Mouse (Mus musculus): Measurements from ENCODE around the gene Acan. TPM values are rescaled to one million over a fixed set of nuclear protein-coding genes. Genes with fewer than 3 reads are reported as not detected.

Acan gene
- not detected in 2 replicates for polyA plus RNA-seq (2012; rRNA removed)

GRCm38 (mm10) chr7:79053383-79053889 is at the start of gene Acan:
TSS of gene Acan (plus strand) at chr7:79053483.
- H3K27ac ChIP-seq (ENCODE audit: insufficient read depth, low read depth, low read length): no peak within 1 kb of the TSS
- H3K27me3 ChIP-seq (replicated peaks; ENCODE audit: control insufficient read depth, insufficient read depth, low read length): no peaks in the 10 kb centered on the region; the same call in 1 of the 2 replicates
- no peak for DNase-seq
- H3K4me3 ChIP-seq (ENCODE audit: insufficient read depth, low read depth, low read length): no peak within 1 kb of the TSS
- TF ChIP-seq CTCF (conservative IDR thresholded peaks at IDR 0.05; ENCODE audit: insufficient read depth, insufficient read length, low read depth, low read length): no peak
- no peak for TF ChIP-seq POLR2A (IDR thresholded peaks at IDR 0.05; ENCODE audit: low read depth, low read length)
- WGBS: 1% methylated on average over 23 of the region's 23 CpGs
- H3K36me3 ChIP-seq (ENCODE audit: control insufficient read depth, insufficient read depth, low read length): no peaks in the 10 kb centered on the region
- no peaks in the 10 kb centered on the region for H3K4me1 ChIP-seq (ENCODE audit: control insufficient read depth, insufficient read depth, low read length)

- no peaks in the 10 kb centered on the region for H3K4me1 ChIP-seq (ENCODE audit: control insufficient read depth, insufficient read depth, low read length)
- H3K4me3 ChIP-seq (ENCODE audit: insufficient read depth, low read depth, low read length): no peak overlapping the region
- TF ChIP-seq CTCF (conservative IDR thresholded peaks at IDR 0.05; ENCODE audit: insufficient read depth, insufficient read length, low read depth, low read length) (no peak), POLR2A (IDR thresholded peaks at IDR 0.05; ENCODE audit: low read depth, low read length) (no peak)
- DNase-seq: no peak
- WGBS: 70% methylated on average over 9 of the region's 9 CpGs
- no peaks in the 10 kb centered on the region for H3K36me3 ChIP-seq (ENCODE audit: control insufficient read depth, insufficient read depth, low read length)
- H3K27ac ChIP-seq (ENCODE audit: insufficient read depth, low read depth, low read length): no peak overlapping the region
- H3K27me3 ChIP-seq (replicated peaks; ENCODE audit: control insufficient read depth, insufficient read depth, low read length): no peaks in the 10 kb centered on the region; the same call in 1 of the 2 replicates
These were observed 31.9 kb upstream of the Acan start for GRCm38 (mm10) chr7:79021293-79021905.

DNA sequence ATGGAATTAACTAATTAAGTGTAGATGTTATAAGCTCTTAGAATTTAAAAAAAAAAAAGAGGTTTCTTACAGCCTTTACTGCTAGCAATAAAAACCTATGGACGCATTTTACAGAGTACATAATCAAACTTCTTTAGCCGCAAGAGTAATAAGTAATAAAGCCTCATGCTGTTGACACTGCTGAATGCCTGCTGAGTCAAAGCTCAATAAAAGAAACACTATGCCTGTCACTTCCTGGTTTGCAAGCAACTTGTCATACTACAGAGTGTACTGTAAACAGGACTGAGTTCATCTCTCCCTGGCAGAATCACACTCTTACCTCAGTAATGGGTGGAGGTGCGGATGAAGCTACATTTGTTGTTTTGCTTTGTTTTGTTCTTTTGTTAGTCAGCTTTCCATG is 24.1 kb upstream of the Acan start:
- TF ChIP-seq POLR2A (IDR thresholded peaks at IDR 0.05; ENCODE audit: low read depth, low read length): no peak
- TF ChIP-seq CTCF (conservative IDR thresholded peaks at IDR 0.05; ENCODE audit: insufficient read depth, insufficient read length, low read depth, low read length): no peak
- Histone ChIP-seq H3K27me3 (replicated peaks; ENCODE audit: control insufficient read depth, insufficient read depth, low read length) (no peaks in the 10 kb centered on the region; the same call in 1 of the 2 replicates), H3K36me3 (ENCODE audit: control insufficient read depth, insufficient read depth, low read length) (no peaks in the 10 kb centered on the region), H3K27ac (ENCODE audit: insufficient read depth, low read depth, low read length) (no peak overlapping the region), H3K4me3 (ENCODE audit: insufficient read depth, low read depth, low read length) (no peak overlapping the region), H3K4me1 (ENCODE audit: control insufficient read depth, insufficient read depth, low read length) (no peaks in the 10 kb centered on the region)
- WGBS: 84% methylated on average over 3 of the region's 3 CpGs
- DNase-seq: no peak

DNA sequence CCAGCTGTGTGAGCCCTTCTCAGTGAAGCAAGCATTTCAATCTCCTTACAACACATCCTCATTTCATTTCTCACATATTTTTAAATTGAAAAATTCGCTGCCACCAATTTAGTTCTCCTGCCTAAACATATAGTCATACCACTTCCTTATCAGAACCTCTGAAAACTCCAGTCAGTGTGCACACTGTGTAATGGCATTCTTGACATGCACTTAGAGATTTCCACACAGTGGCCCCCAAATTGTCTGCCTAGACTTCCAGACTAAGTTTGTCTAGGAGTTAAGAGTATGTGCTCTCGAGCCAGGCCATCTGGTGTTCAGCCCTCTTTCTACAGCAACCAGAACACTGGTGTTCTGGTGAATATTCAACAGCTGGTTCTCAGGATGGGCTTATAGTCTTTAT is 19.5 kb upstream of the Acan start:
- DNase-seq: no peak
- TF ChIP-seq POLR2A (IDR thresholded peaks at IDR 0.05; ENCODE audit: low read depth, low read length): no peak
- no peak for TF ChIP-seq CTCF (conservative IDR thresholded peaks at IDR 0.05; ENCODE audit: insufficient read depth, insufficient read length, low read depth, low read length)
- WGBS: 75% methylated on average over 2 of the region's 2 CpGs
- Histone ChIP-seq H3K4me3 (ENCODE audit: insufficient read depth, low read depth, low read length) (no peak overlapping the region), H3K27me3 (replicated peaks; ENCODE audit: control insufficient read depth, insufficient read depth, low read length) (no peaks in the 10 kb centered on the region), H3K27ac (ENCODE audit: insufficient read depth, low read depth, low read length) (no peak overlapping the region), H3K4me1 (ENCODE audit: control insufficient read depth, insufficient read depth, low read length) (no peaks in the 10 kb centered on the region), H3K36me3 (ENCODE audit: control insufficient read depth, insufficient read depth, low read length) (no peaks in the 10 kb centered on the region)

GRCm38 (mm10) chr7:79034521-79034920 is 18.8 kb upstream of the Acan start:
- Histone ChIP-seq H3K27me3 (replicated peaks; ENCODE audit: control insufficient read depth, insufficient read depth, low read length) (no peaks in the 10 kb centered on the region), H3K36me3 (ENCODE audit: control insufficient read depth, insufficient read depth, low read length) (no peaks in the 10 kb centered on the region), H3K4me3 (ENCODE audit: insufficient read depth, low read depth, low read length) (no peak overlapping the region), H3K27ac (ENCODE audit: insufficient read depth, low read depth, low read length) (no peak overlapping the region), H3K4me1 (ENCODE audit: control insufficient read depth, insufficient read depth, low read length) (no peaks in the 10 kb centered on the region)
- TF ChIP-seq POLR2A (IDR thresholded peaks at IDR 0.05; ENCODE audit: low read depth, low read length) (no peak), CTCF (conservative IDR thresholded peaks at IDR 0.05; ENCODE audit: insufficient read depth, insufficient read length, low read depth, low read length) (no peak)
- DNase-seq: no peak
- WGBS: 93% methylated on average over 2 of the region's 2 CpGs

DNA sequence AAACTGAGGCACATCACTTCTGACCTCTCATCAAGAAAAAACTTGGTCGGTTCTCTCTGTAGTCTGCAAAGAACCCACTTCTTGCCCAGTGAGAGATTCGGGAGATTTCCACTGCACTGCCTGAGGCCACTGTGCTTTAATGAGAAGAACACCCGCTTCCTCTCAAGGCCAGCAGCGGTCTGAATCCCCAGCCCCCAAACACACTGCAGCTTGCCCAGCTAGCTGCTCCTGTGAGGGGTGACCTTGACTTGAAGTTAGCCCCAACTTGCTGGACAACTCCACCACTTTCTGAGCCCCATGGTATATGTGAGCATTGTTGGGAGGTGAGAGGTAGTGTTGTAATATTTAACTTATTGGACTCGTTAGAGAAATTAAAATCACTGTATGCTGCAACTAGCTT is 1.2 kb upstream of the Acan start:
- H3K4me1 ChIP-seq (ENCODE audit: control insufficient read depth, insufficient read depth, low read length): no peaks in the 10 kb centered on the region
- DNase-seq: no peak
- no peak overlapping the region for H3K27ac ChIP-seq (ENCODE audit: insufficient read depth, low read depth, low read length)

GRCm38 (mm10) chr7:79052521-79053382 is 531 bp upstream of the Acan start:
- Histone ChIP-seq H3K4me1 (ENCODE audit: control insufficient read depth, insufficient read depth, low read length) (no peaks in the 10 kb centered on the region), H3K27me3 (replicated peaks; ENCODE audit: control insufficient read depth, insufficient read depth, low read length) (no peaks in the 10 kb centered on the region; the same call in 1 of the 2 replicates), H3K27ac (ENCODE audit: insufficient read depth, low read depth, low read length) (no peak overlapping the region), H3K4me3 (ENCODE audit: insufficient read depth, low read depth, low read length) (no peak overlapping the region), H3K36me3 (ENCODE audit: control insufficient read depth, insufficient read depth, low read length) (no peaks in the 10 kb centered on the region)
- TF ChIP-seq POLR2A (IDR thresholded peaks at IDR 0.05; ENCODE audit: low read depth, low read length): no peak
- TF ChIP-seq CTCF (conservative IDR thresholded peaks at IDR 0.05; ENCODE audit: insufficient read depth, insufficient read length, low read depth, low read length): no peak
- 2% methylated on average over 61 of the region's 66 CpGs for WGBS
- no peak for DNase-seq

More for the DNA sequence above, 1.2 kb upstream of the Acan start:
- Histone ChIP-seq H3K27me3 (replicated peaks; ENCODE audit: control insufficient read depth, insufficient read depth, low read length) (no peaks in the 10 kb centered on the region; the same call in 1 of the 2 replicates), H3K36me3 (ENCODE audit: control insufficient read depth, insufficient read depth, low read length) (no peaks in the 10 kb centered on the region), H3K4me3 (ENCODE audit: insufficient read depth, low read depth, low read length) (no peak overlapping the region)
- 22% methylated on average over 5 of the region's 5 CpGs for WGBS
- TF ChIP-seq POLR2A (IDR thresholded peaks at IDR 0.05; ENCODE audit: low read depth, low read length) (no peak), CTCF (conservative IDR thresholded peaks at IDR 0.05; ENCODE audit: insufficient read depth, insufficient read length, low read depth, low read length) (no peak)

All from kidney, adult 2 months (tissue).